ENCODE assay signal across 8 mouse cellular contexts in genomic region chr2:24049344-24049990, GRCm38 (mm10). TPM values are rescaled to one million over a fixed set of nuclear protein-coding genes. Genes with fewer than 3 reads are reported as not detected.
DNase-seq lines count a peak whose midpoint lies in the region; ATAC-seq and TF ChIP-seq lines count a peak whose summit lies in the region.

TSS of gene Hnmt (minus strand) at chr2:24049394.

- TF ChIP-seq CTCF in lung, embryonic 14.5 days (IDR thresholded peaks at IDR 0.05; ENCODE audit: low read depth), result no peak

- ATAC-seq in lung, embryonic 14.5 days (ENCODE audit: insufficient read depth), result no peak
- no peak for ATAC-seq in forebrain, embryonic 14.5 days
- ATAC-seq in intestine, embryonic 16.5 days, result no peak
- ATAC-seq in liver, embryonic 16.5 days (ENCODE audit: low read depth), result no peak
- ATAC-seq in stomach, embryonic 14.5 days (ENCODE audit: insufficient number of reproducible peaks, insufficient read depth, low FRiP score, low read depth), result no peak
- no peak for ATAC-seq in erythroid progenitor cell, adult 5-6 weeks (replicated peaks; ENCODE audit: low FRiP score, poor library complexity, severe bottlenecking)

- no peaks in the 10 kb centered on the region for H3K4me1 ChIP-seq in lung, embryonic 14.5 days (ENCODE audit: insufficient read depth)
- peaks cover 5% of the 10 kb centered on the region; the same call in 1 of the 2 replicates for H3K4me1 ChIP-seq in forebrain, embryonic 14.5 days (ENCODE audit: control insufficient read depth, insufficient read depth, low read length)
- H3K4me1 ChIP-seq in intestine, embryonic 16.5 days (ENCODE audit: control insufficient read depth, insufficient read depth, low read length), result no peaks in the 10 kb centered on the region; the same call in 1 of the 2 replicates
- H3K4me1 ChIP-seq in liver, embryonic 16.5 days (ENCODE audit: control insufficient read depth, low read depth, low read length), result no peaks in the 10 kb centered on the region
- no peaks in the 10 kb centered on the region for H3K4me1 ChIP-seq in stomach, embryonic 14.5 days (ENCODE audit: control insufficient read depth, insufficient read depth, low read length)

- no peaks in the 10 kb centered on the region for H3K36me3 ChIP-seq in lung, embryonic 14.5 days (ENCODE audit: insufficient read depth)
- no peaks in the 10 kb centered on the region for H3K36me3 ChIP-seq in forebrain, embryonic 14.5 days (ENCODE audit: control insufficient read depth, insufficient read depth, low read length)
- H3K36me3 ChIP-seq in intestine, embryonic 16.5 days (ENCODE audit: control insufficient read depth, insufficient read depth, low read length), result no peaks in the 10 kb centered on the region
- H3K36me3 ChIP-seq in liver, embryonic 16.5 days (ENCODE audit: control insufficient read depth, insufficient read depth), result no peaks in the 10 kb centered on the region
- H3K36me3 ChIP-seq in stomach, embryonic 14.5 days (ENCODE audit: control insufficient read depth, insufficient read depth, low read length), result no peaks in the 10 kb centered on the region

- peak within 1 kb of the TSS; percentile 28 for H3K4me3 ChIP-seq in lung, embryonic 14.5 days (ENCODE audit: low read depth, low read length)
- H3K4me3 ChIP-seq in forebrain, embryonic 14.5 days (ENCODE audit: low read depth, low read length), result peak within 1 kb of the TSS; percentile 37
- peak within 1 kb of the TSS; percentile 35 for H3K4me3 ChIP-seq in intestine, embryonic 16.5 days (ENCODE audit: low read length)
- H3K4me3 ChIP-seq in liver, embryonic 16.5 days (ENCODE audit: low read depth, low read length), result peak within 1 kb of the TSS; percentile 31
- H3K4me3 ChIP-seq in stomach, embryonic 14.5 days (ENCODE audit: low read depth, low read length), result peak within 1 kb of the TSS; percentile 31

- peak within 1 kb of the TSS; percentile 11; the same call in 1 of the 2 replicates for H3K9ac ChIP-seq in lung, embryonic 14.5 days
- peak within 1 kb of the TSS; percentile 63 for H3K9ac ChIP-seq in forebrain, embryonic 14.5 days (ENCODE audit: low read length)
- H3K9ac ChIP-seq in intestine, embryonic 16.5 days (ENCODE audit: low read depth, low read length), result peak within 1 kb of the TSS; percentile 46; the same call in 1 of the 2 replicates
- H3K9ac ChIP-seq in liver, embryonic 16.5 days (ENCODE audit: low read depth, low read length), result no peak within 1 kb of the TSS
- no peak within 1 kb of the TSS for H3K9ac ChIP-seq in stomach, embryonic 14.5 days (replicated peaks; ENCODE audit: low read depth, low read length)

- DNase-seq in lung, embryonic 14.5 days, result peak; percentile 3
- no peak for DNase-seq in lung, postnatal 4 days
- DNase-seq in forebrain, embryonic 14.5 days (ENCODE audit: low spot score), result no peak
- no peak for DNase-seq in B cell, adult 2 months

- peak within 1 kb of the TSS; percentile 56 for H3K4me2 ChIP-seq in lung, embryonic 14.5 days
- H3K4me2 ChIP-seq in forebrain, embryonic 14.5 days (ENCODE audit: low read length), result peak within 1 kb of the TSS; percentile 51
- H3K4me2 ChIP-seq in intestine, embryonic 16.5 days (ENCODE audit: low read depth, low read length), result peak within 1 kb of the TSS; percentile 62
- peak within 1 kb of the TSS; percentile 50 for H3K4me2 ChIP-seq in liver, embryonic 16.5 days (ENCODE audit: low read depth, low read length)
- peak within 1 kb of the TSS; percentile 39 for H3K4me2 ChIP-seq in stomach, embryonic 14.5 days (replicated peaks; ENCODE audit: low read depth, low read length)

- WGBS in lung, embryonic 14.5 days, result 30% methylated on average over 7 of the region's 7 CpGs
- 48% methylated on average over 7 of the region's 7 CpGs for WGBS in forebrain, embryonic 14.5 days
- 33% methylated on average over 7 of the region's 7 CpGs for WGBS in intestine, embryonic 16.5 days
- WGBS in liver, embryonic 16.5 days (ENCODE audit: insufficient replicate concordance), result 34% methylated on average over 7 of the region's 7 CpGs
- 34% methylated on average over 7 of the region's 7 CpGs for WGBS in stomach, embryonic 14.5 days

- H3K27me3 ChIP-seq in lung, embryonic 14.5 days (ENCODE audit: insufficient read depth, low read length), result no peaks in the 10 kb centered on the region
- H3K27me3 ChIP-seq in forebrain, embryonic 14.5 days (replicated peaks; ENCODE audit: control insufficient read depth, insufficient read depth, low read length), result no peaks in the 10 kb centered on the region
- H3K27me3 ChIP-seq in intestine, embryonic 16.5 days (replicated peaks; ENCODE audit: control insufficient read depth, insufficient read depth, low read length), result no peaks in the 10 kb centered on the region
- no peaks in the 10 kb centered on the region for H3K27me3 ChIP-seq in liver, embryonic 16.5 days (ENCODE audit: control insufficient read depth, insufficient read depth, low read depth, low read length)
- H3K27me3 ChIP-seq in stomach, embryonic 14.5 days (ENCODE audit: control insufficient read depth, insufficient read depth, low read length), result no peaks in the 10 kb centered on the region

- no peak within 1 kb of the TSS for H3K27ac ChIP-seq in lung, embryonic 14.5 days (ENCODE audit: low read depth)
- no peak within 1 kb of the TSS for H3K27ac ChIP-seq in forebrain, embryonic 14.5 days (ENCODE audit: low read depth, low read length)
- 0 out of 2 replicates have a peak within 1 kb of the TSS, but pooled peaks have one; percentile 2 for H3K27ac ChIP-seq in intestine, embryonic 16.5 days (ENCODE audit: low read length)
- no peak within 1 kb of the TSS for H3K27ac ChIP-seq in liver, embryonic 16.5 days (ENCODE audit: low read length)
- H3K27ac ChIP-seq in stomach, embryonic 14.5 days (ENCODE audit: low read length), result no peak within 1 kb of the TSS; the same call in 1 of the 2 replicates

- H3K9me3 ChIP-seq in lung, embryonic 14.5 days (ENCODE audit: low read depth, low read length), result no peaks in the 10 kb centered on the region
- no peaks in the 10 kb centered on the region for H3K9me3 ChIP-seq in forebrain, embryonic 14.5 days (replicated peaks; ENCODE audit: control insufficient read depth, low read length)
- no peaks in the 10 kb centered on the region for H3K9me3 ChIP-seq in intestine, embryonic 16.5 days (ENCODE audit: control insufficient read depth, low read length)
- no peaks in the 10 kb centered on the region for H3K9me3 ChIP-seq in liver, embryonic 16.5 days (replicated peaks; ENCODE audit: control insufficient read depth, low read length)
- no peaks in the 10 kb centered on the region for H3K9me3 ChIP-seq in stomach, embryonic 14.5 days (ENCODE audit: control insufficient read depth, low read depth, low read length)

RNA-seq across cellular contexts. Expression of gene Hnmt, which starts in this region (rescaled TPM):
- polyA plus RNA-seq in lung, embryonic 14.5 days (2014; fragmentation: Nextera tagmentation; extraction: Ambion mirVana), result 0.32 and 0.39 TPM in 2 replicates
- polyA plus RNA-seq in forebrain, embryonic 14.5 days (2014; fragmentation: Nextera tagmentation; extraction: Ambion mirVana), result 3.9 and 5.0 TPM in 2 replicates
- polyA plus RNA-seq in intestine, embryonic 16.5 days (2015; fragmentation: Nextera tagmentation; extraction: Ambion mirVana), result 1.1 and 1.3 TPM in 2 replicates
- 0.34 and 0.58 TPM in 2 replicates for polyA plus RNA-seq in liver, embryonic 16.5 days (2015; fragmentation: Nextera tagmentation; extraction: Ambion mirVana)
- polyA plus RNA-seq in stomach, embryonic 14.5 days (2014; fragmentation: Nextera tagmentation; extraction: Ambion mirVana), result 1.8 and 3.0 TPM in 2 replicates
- total RNA-seq in erythroid progenitor cell, adult 5-6 weeks (2015; ENCODE audit: low replicate concordance), result 4.6 and 7.6 TPM in 2 replicates
- total RNA-seq in erythroid progenitor cell, adult 5-6 weeks (2017; ENCODE audit: low replicate concordance), result 2.1 and 3.3 TPM in 2 replicates

Comparison
In these comparisons a context has a peak if more than half of its experiments do, and no peak if none do; other contexts are left out.
1. Peak in DNase-seq, H3K4me3 ChIP-seq, H3K9ac ChIP-seq and H3K4me2 ChIP-seq in lung, embryonic 14.5 days; RNA of the gene not detected or under 1 TPM.
2. H3K9ac ChIP-seq: peak in forebrain, embryonic 14.5 days (single experiment) and intestine, embryonic 16.5 days (single experiment); none in liver, embryonic 16.5 days (single experiment) and stomach, embryonic 14.5 days (single experiment).
3. Peak in every context shown above with its lines, with median percentiles within 50 percentile points of each other: H3K4me2 ChIP-seq and H3K4me3 ChIP-seq.